Mouse (Mus musculus) left cerebral cortex, postnatal 25 days (tissue): ENCODE data around the gene C2cd2l. TPM values are rescaled to one million over a fixed set of nuclear protein-coding genes. Genes with fewer than 3 reads are reported as not detected.
"Not testable (repeated sequence)": the region's sequence is repeated elsewhere in the genome, so short reads cannot be mapped to it uniquely, and the experiment has no call there.

ENCODE experiments used
- DNase-seq, 2 experiments: peaks; one replicate each; pipeline ENCODE4 v3.0.0; 2022; ENCODE audit warnings: low spot score in 2 of 2, mixed read lengths in 1 of 2
- intact Hi-C: fragments of 180-260 bp; cut with DNase I; formaldehyde crosslinking; loops from one replicate; pipeline ENCODE4 v1.15.1; 2025
- total RNA-seq, 2 experiments: library from RNA; stranded (reverse); gene quantifications; 2 replicates each; pipeline ENCODE4 v1.2.3; 2021

The C2cd2l gene
- 100 to 1,000 TPM; 207 to 225 TPM for total RNA-seq

GRCm38 (mm10) chr9:44319887-44320798 lies at the start of gene C2cd2l:
TSS of gene C2cd2l (minus strand) at chr9:44320285.
- peak; percentile 90 to 98 for DNase-seq
- intact Hi-C loops, result no loop called here

- intact Hi-C loops, result no loop called here
- DNase-seq, result no peak
Measured at GRCm38 (mm10) chr9:44364480-44364879, 44.4 kb upstream of the C2cd2l start.

DNA sequence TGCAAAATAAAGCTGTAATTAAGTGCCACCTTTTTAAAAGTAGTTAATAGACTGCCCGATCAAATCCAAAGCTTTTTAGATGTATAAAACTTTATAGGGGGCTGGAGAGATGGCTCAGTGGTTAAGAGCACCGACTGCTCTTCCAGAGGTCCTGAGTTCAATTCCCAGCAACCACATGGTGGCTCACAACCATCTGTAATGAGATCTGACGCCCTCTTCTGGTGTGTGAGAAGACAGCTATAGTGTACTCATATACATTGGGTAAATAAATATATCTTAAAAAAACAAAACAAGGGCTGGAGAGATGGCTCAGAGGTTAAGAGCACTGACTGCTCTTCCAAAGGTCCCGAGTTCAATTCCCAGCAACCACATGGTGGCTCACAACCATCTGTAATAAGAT lies 41.8 kb upstream of the C2cd2l start:
- DNase-seq, intact Hi-C loops: not testable (repeated sequence)

GRCm38 (mm10) chr9:44361190-44361917 lies 41.3 kb upstream of the C2cd2l start, which contains the start of gene Vps11:
TSS of gene Vps11 (minus strand) at chr9:44361670.
- DNase-seq, result peak; percentile 91 to 96
- intact Hi-C loops, result no loop called here

- intact Hi-C loops, result no loop called here
Measured at GRCm38 (mm10) chr9:44357207-44357606, 37.1 kb upstream of the C2cd2l start.

DNA sequence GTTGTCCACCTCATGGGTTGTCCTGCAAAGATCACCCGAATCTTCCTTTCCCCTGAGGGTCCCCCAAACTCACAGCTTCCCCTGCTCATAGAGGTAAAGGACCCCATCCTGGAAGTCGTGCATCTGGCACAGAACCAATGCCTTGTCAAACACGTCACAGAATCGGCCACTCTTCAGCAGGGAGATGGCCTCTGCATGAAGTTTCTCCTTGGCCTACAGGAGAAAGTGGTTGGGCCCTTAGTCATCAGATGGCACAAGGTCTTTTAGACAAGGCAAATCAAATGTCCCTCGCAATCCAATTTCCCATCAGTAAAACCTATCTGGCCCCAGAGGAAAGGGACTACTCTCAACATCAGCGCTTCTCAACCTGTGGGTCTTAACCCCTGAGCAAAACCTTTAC lies 33.1 kb upstream of the C2cd2l start:
- no peak for DNase-seq
- intact Hi-C loops, result no loop called here

More at GRCm38 (mm10) chr9:44357207-44357606, 37.1 kb upstream of the C2cd2l start:
- no peak for DNase-seq

DNA sequence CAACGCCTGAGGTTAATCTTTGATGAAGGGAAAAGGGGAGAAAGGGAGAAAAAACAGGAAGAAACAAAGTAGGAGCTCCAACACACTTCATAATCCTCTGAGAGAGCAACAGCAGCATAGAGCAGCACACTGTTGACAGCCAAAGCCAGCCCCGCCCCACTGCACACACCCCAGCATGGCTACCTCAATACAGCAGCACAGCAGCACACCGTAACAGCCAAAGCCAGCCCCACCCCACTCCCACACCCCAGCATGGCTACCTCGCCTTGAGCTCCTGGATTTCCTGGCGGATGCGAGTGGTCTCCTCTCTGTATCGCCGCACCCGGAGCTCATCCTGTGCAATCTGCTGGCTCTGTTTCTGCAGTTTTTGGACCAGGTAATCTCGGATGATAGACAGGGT lies 32.3 kb upstream of the C2cd2l start:
- DNase-seq, result no peak
- intact Hi-C loops, result no loop called here

GRCm38 (mm10) chr9:44351396-44351795 lies 31.3 kb upstream of the C2cd2l start:
- no peak for DNase-seq
- intact Hi-C loops, result no loop called here

GRCm38 (mm10) chr9:44348546-44348945 lies 28.5 kb upstream of the C2cd2l start:
- DNase-seq, result no peak
- intact Hi-C loops, result no loop called here

DNA sequence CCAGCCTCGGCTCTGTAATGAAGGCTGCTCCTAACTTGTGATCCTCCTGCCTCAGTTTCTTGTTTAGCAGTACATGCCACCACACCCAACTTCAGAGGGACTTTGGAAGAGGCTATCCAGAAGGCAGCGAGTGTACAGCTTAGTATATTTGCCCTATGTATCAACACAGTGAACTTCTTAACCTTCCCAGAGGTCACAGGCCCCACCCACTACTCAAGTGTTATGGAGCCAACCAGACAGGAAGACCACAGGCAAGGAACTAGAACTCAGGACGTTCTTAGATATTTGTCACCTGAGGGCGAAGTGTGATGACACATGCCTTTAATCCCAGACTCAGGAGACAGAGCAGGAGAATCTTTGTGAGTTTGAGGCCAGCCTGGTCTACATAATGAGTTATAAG lies 27.5 kb upstream of the C2cd2l start:
- DNase-seq, result no peak
- intact Hi-C loops, result no loop called here

- intact Hi-C loops, result no loop called here
- no peak for DNase-seq
Measured at GRCm38 (mm10) chr9:44347166-44347565, 27.1 kb upstream of the C2cd2l start.

DNA sequence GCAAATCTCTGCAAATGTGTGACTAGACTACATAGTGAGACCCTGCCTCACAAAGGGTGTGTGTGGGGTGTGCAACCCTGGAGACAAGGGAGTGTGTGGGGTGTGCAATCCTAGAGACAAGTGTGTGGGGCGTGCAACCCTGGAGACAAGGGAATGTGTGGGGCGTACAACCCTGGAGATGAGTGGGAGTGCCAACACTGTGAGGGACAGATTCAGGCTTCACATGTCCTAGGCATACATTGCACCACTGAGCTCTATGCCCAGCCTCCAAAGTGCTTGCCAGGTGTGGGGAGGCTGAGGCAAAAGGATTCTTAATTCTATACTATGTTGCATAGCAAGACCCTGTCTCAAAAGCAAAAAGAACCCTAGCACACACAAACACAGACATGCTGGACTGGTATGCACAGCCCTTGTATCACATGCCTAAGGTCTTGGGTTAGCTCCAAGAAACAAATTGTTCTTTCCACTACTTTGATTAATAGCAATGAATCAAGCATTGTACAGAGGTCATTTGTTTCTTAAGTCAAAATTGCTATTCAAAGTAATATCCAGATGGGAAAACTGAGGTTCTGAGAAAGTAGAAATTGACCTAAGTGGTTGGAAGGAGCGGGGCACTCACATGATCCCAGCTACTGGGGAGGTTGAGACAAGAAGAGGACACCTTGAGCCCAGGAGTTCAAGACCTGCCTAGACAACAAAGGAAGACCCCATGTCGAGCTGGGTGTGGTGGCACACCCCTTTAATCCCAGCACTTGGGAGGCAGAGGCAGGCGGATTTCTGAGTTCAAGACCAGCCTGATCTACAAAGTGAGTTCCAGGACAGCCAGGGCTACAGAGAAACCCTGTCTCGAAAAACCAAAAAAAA lies 25.7 kb upstream of the C2cd2l start:
- intact Hi-C loops, result no loop called here
- peak in 1 of 2 experiments; percentile 50 for DNase-seq

GRCm38 (mm10) chr9:44343781-44344421 lies 23.8 kb upstream of the C2cd2l start, which contains the start of gene Hmbs:
TSS of gene Hmbs (minus strand) at chr9:44344228.
- intact Hi-C loops, result no loop called here
- peak; percentile 92 to 94 for DNase-seq

GRCm38 (mm10) chr9:44343290-44343689 lies 23.2 kb upstream of the C2cd2l start:
- no peak for DNase-seq
- intact Hi-C loops, result no loop called here

GRCm38 (mm10) chr9:44342605-44343004 lies 22.5 kb upstream of the C2cd2l start:
- DNase-seq, result no peak
- intact Hi-C loops, result no loop called here

GRCm38 (mm10) chr9:44342173-44342572 lies 22.1 kb upstream of the C2cd2l start:
- DNase-seq, result no peak
- intact Hi-C loops, result no loop called here

DNA sequence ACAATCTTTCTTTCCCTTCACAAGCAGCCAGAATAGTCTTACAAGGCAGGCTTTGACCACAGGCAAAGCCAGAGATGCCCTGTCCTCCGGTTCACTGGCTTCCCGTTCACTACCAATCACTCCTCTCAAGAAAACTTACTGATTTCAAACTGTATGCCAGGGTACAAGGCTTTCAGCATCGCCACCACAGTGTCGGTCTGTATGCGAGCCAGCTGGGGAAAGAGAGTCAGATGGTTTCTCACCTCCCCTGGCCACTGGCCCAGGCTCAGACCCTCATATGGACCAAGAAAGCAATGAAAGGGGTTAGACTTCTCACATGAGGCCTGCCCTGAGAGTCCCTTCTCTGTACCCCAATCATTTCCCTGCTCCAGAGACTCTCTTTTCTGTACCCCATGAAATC lies 21.4 kb upstream of the C2cd2l start:
- no peak for DNase-seq
- intact Hi-C loops, result no loop called here

- no peak for DNase-seq
- intact Hi-C loops, result no loop called here
Measured at GRCm38 (mm10) chr9:44338574-44338973, 18.5 kb upstream of the C2cd2l start.

GRCm38 (mm10) chr9:44337436-44338169 lies 17.5 kb upstream of the C2cd2l start:
- intact Hi-C loops, result no loop called here
- no peak for DNase-seq
